Mouse (Mus musculus) small intestine, adult 2 months (tissue): Measurements from ENCODE around the gene Olfr319.

Experiments
- CTCF ChIP-seq: fragments of 200-500 bp; IDR thresholded peaks from 2 replicates; pipeline ENCODE4 v1.5.1; 2012; ENCODE audit warnings: low read depth, mild to moderate bottlenecking, control low read depth, inconsistent platforms, low read length, moderate library complexity, mixed read lengths; ENCODE audit not compliant: insufficient replicate concordance, insufficient read length; ENCODE audit errors: extremely low read depth
- POLR2A ChIP-seq: fragments of 200-500 bp; IDR thresholded peaks from 2 replicates; pipeline ENCODE4 v1.6.1; 2012; ENCODE audit warnings: low read depth, mild to moderate bottlenecking, control low read depth, inconsistent platforms, low read length, moderate library complexity

DNA sequence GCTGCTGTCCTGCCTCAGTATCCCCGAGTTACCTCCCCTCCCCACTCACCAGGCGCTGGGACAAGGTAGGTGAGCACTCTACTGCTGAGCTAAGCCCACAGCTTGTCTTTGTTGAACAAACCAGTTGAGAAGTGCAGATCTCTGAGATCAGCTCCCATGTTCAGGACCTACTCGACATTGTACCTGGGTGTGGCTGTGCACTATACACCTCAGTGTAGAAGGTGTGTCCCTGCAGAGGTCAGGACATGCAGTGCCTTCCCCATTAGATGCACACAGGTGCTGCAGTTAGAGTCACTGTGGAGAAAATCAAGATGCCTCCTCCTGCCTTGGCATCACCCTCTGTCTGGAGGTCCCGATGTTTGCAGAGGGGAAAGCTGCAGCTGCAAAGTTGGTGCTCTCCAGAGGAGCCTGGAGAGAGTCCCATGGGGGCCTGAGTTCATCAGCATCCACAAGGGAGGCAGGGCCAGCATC is 39.9 kb downstream of the Olfr319 start, which contains the start of gene Olfr317:
- no peak for TF ChIP-seq CTCF
- no peak for TF ChIP-seq POLR2A
